In the genomic region with DNA sequence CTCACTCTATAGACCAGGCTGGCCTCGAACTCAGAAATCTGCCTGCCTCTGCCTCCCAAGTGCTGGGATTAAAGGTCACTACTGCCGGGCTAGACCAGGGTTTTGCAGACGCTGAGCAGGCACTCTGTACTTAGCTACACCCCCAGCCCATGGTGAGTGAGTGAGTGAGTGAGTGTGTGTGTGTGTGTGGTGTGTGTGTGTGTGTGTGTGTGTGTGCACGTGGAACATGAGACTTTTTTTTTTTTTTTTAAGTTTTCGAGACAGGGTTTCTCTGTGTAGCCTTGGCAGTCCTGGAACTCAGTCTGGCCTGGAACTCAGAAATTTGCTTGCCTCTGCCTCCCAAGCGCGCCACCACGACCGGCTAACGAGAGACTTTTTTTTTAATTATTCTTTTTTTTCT, we compare ENCODE assay signal across 1 mouse cellular context.
TF ChIP-seq lines count a peak whose summit lies in the region.

No protein-coding gene starts in this region.

TF ChIP-seq in CH12.LX, 34 proteins besides CTCF, POLR2A, EP300 and RAD21:
- TF ChIP-seq BHLHE40 (IDR thresholded peaks at IDR 0.05; ENCODE audit: low read depth, low read length) = peak; percentile 65
- peak; percentile 79 for TF ChIP-seq ZNF384 (IDR thresholded peaks at IDR 0.05; ENCODE audit: low read depth, low read length)
- no peak for TF ChIP-seq JUND (conservative IDR thresholded peaks at IDR 0.05; ENCODE audit: low read depth, low read length)
- TF ChIP-seq MAFK (IDR thresholded peaks at IDR 0.05; ENCODE audit: insufficient replicate concordance, low read length) = peak; percentile 9; the same call in 1 of the 2 replicates
- TF ChIP-seq GABPA (IDR thresholded peaks at IDR 0.05; ENCODE audit: insufficient replicate concordance, low read depth, low read length) = no peak
- no peak for TF ChIP-seq TBP (conservative IDR thresholded peaks at IDR 0.05; ENCODE audit: low read depth, low read length)
TF ChIP-seq in CH12.LX: peak in this region for 3.
